Mouse (Mus musculus) testis, adult 2 months (tissue): Measurements from ENCODE around the gene Tmem38a. TPM values are rescaled to one million over a fixed set of nuclear protein-coding genes. Genes with fewer than 3 reads are reported as not detected.

Experiments used
- H3K27ac ChIP-seq: fragments of 200-500 bp; 2 replicates; pipeline ENCODE4 v1.5.1; 2012; ENCODE audit warnings: low read depth, low read length; ENCODE audit not compliant: control insufficient read depth, insufficient read depth
- H3K27me3 ChIP-seq: fragments of 200-500 bp; 2 replicates; pipeline ENCODE4 v1.6.1; 2012; ENCODE audit warnings: mild to moderate bottlenecking, low read length, moderate library complexity; ENCODE audit not compliant: control insufficient read depth, insufficient read depth
- H3K36me3 ChIP-seq: fragments of 200-500 bp; 2 replicates; pipeline ENCODE4 v1.6.1; 2012; ENCODE audit warnings: mild to moderate bottlenecking, low read length; ENCODE audit not compliant: control insufficient read depth, insufficient read depth
- H3K4me1 ChIP-seq: fragments of 200-500 bp; 2 replicates; pipeline ENCODE4 v1.6.1; 2012; ENCODE audit warnings: low read length; ENCODE audit not compliant: control insufficient read depth, insufficient read depth
- H3K4me3 ChIP-seq: fragments of 200-500 bp; 2 replicates; pipeline ENCODE4 v1.5.1; 2012; ENCODE audit warnings: low read depth, mild to moderate bottlenecking, low read length, moderate library complexity, mixed read lengths; ENCODE audit not compliant: control insufficient read depth
- CTCF ChIP-seq: fragments of 200-500 bp; IDR thresholded peaks from 2 replicates; pipeline ENCODE4 v1.5.1; 2012; ENCODE audit warnings: low read depth, mild to moderate bottlenecking, inconsistent platforms, low read length, moderate library complexity; ENCODE audit not compliant: control insufficient read depth, insufficient read depth, insufficient replicate concordance
- POLR2A ChIP-seq: fragments of 200-500 bp; IDR thresholded peaks from 2 replicates; pipeline ENCODE4 v1.6.1; 2012; ENCODE audit warnings: low read depth, mild to moderate bottlenecking, inconsistent platforms, low read length, moderate library complexity; ENCODE audit not compliant: control insufficient read depth
- polyA plus RNA-seq: library from polyadenylated mRNA; depleted of rRNA; stranded (reverse); fragments of >200 nt; gene quantifications from 2 replicates; pipeline ENCODE4 v1.2.3, GENCODE M21; 2012; rRNA removed

Tmem38a gene
- polyA plus RNA-seq: 2.6 and 3.1 TPM in 2 replicates

DNA sequence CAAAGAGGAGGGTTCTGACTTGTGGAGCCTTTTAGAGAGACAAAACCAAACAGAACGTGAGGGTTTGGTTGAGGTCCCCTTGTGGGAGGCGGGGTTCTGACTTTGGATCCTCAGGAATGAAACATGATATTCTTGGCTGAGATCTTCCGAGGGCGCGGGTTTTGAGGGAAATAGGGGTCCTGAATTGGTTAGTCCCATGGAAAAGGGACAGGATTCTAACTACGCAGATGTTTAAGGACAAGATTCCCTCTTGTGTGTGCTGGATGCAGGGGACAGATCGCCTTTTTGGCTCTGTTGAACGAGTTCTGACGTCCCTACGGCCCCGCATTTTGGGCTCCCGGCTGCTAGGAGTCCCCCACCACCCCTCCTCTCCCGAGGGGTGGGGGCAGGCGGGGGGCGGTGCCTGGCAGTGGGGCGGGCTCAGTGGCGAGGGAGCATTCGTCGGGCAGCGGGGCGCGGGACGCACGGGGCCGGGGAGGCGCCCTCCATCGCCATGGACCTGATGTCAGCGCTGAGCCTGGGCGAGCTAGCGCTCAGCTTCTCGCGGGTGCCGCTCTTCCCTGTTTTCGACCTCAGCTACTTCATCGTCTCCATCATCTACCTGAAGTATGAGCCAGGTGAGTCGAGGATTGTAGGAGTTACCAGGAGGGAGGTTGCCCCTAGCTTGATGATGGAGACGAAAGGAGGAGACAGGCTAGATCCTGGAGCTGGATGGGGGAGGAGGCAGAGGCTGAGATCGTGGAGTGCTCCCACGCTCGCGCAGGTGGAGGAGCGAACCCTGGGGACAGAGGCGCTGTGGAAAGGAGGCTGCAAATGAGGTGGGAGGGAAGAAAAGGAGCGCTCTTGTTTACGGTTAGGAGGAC is at the start of gene Tmem38a:
Gene Tmem38a (plus strand): TSS at position 445 of the 863 bp plus-strand sequence.
- H3K4me3 ChIP-seq: peak within 1 kb of the TSS; percentile 94
- TF ChIP-seq POLR2A (0 out of 2 replicates have a peak, but pooled peaks have one; percentile 2), CTCF (no peak)
- H3K36me3 ChIP-seq: peaks cover 3% of the 10 kb centered on the region
- H3K27me3 ChIP-seq: no peaks in the 10 kb centered on the region
- peak within 1 kb of the TSS; percentile 96 for H3K27ac ChIP-seq
- H3K4me1 ChIP-seq: peaks cover 21% of the 10 kb centered on the region

DNA sequence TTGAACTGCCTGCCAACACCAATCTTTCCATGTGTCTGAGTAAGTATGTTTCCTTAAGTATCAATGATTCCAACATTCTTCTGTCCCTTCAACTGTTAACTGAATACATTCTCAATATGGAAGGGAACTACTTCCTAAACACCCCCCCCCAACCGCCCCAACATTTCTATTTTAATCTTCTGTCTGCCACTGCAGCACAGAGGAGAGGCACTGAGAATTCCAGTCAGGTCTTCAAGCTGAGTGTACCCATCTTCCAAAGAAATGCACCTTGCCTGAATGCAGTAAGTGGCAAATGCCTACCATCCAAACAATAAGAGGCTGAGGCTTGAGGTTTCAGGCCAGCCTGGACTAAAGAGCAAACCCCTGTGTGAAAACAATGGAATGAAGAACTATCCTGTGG is 39.8 kb upstream of the Tmem38a start:
- no peak overlapping the region for H3K27ac ChIP-seq
- H3K36me3 ChIP-seq: no peaks in the 10 kb centered on the region; the same call in 1 of the 2 replicates
- H3K27me3 ChIP-seq: no peaks in the 10 kb centered on the region
- H3K4me1 ChIP-seq: no peaks in the 10 kb centered on the region
- no peak for TF ChIP-seq CTCF
- TF ChIP-seq POLR2A: no peak
- no peak overlapping the region for H3K4me3 ChIP-seq

DNA sequence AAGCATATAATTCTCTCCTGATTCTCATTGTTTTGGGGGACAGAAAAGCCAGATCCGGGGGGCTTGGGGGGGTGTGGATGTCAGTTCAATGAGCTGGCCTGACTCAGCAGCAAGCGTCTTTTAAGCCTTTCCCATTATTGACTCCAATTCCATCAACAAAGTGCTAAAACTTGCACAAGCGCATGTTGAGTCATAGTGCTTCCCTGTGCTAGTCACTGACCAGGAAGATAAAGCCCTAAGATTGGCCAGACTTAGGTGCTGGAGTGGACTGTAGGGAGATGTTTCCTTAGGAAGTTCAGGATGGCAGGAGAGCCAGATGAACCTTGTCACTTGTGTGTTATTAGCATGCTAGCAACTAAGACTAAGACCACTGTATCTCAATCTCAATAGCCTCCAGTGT is 37.0 kb upstream of the Tmem38a start:
- no peaks in the 10 kb centered on the region for H3K27me3 ChIP-seq
- no peak overlapping the region for H3K27ac ChIP-seq
- no peak for TF ChIP-seq CTCF
- TF ChIP-seq POLR2A: no peak
- H3K4me3 ChIP-seq: no peak overlapping the region
- H3K4me1 ChIP-seq: peaks cover under 1% of the 10 kb centered on the region; the same call in 1 of the 2 replicates
- H3K36me3 ChIP-seq: no peaks in the 10 kb centered on the region; the same call in 1 of the 2 replicates

GRCm38 (mm10) chr8:72539234-72539633 is 32.6 kb upstream of the Tmem38a start:
- Histone ChIP-seq H3K27me3 (no peaks in the 10 kb centered on the region), H3K4me1 (peaks cover 4% of the 10 kb centered on the region)

DNA sequence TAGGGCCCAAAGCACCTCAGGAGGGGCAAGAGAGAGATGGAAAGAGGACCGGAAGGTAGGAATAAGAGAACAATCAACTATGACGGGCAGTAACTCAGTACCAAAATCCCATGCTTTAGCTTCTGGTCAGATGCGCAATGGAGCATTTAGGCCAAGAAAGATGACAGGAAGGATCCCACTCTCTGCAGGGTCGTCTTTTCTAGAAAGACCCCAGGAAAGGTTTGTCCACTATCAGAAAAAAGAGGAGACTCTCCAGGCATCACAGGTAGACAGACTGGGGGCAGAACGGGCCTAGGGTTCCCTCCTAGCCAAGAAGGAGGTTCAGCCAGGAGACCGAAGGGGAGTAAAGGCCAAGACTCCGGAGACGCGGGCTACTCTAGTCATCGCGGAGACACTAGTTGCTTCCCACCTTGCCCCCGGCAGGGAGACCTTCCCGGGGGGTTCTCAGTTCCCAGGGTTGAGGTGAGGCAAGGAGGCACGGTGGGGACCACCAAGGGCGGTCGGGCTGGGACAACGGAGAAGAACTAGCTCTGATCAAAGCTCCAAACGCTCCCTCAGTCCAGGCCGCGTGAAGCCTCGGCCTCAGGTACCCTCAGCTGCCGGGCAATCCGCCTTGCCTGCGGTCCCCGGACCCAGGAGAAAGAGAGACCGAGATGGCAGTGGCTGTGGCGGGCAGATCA is 24.6 kb upstream of the Tmem38a start:
- H3K27ac ChIP-seq: peak overlapping the region; percentile 98
- peaks cover 3% of the 10 kb centered on the region for H3K4me1 ChIP-seq
- H3K36me3 ChIP-seq: peaks cover 7% of the 10 kb centered on the region
- no peaks in the 10 kb centered on the region for H3K27me3 ChIP-seq
- TF ChIP-seq POLR2A (peak; percentile 26; the same call in 1 of the 2 replicates), CTCF (no peak)
- peak overlapping the region; percentile 89 for H3K4me3 ChIP-seq

More at GRCm38 (mm10) chr8:72539234-72539633, 32.6 kb upstream of the Tmem38a start:
- Histone ChIP-seq H3K27ac (no peak overlapping the region), H3K36me3 (peaks cover 2% of the 10 kb centered on the region), H3K4me3 (no peak overlapping the region)
- TF ChIP-seq POLR2A (no peak), CTCF (no peak)

- peak; percentile 96 for TF ChIP-seq POLR2A
- TF ChIP-seq CTCF: no peak
- Histone ChIP-seq H3K36me3 (peaks cover 7% of the 10 kb centered on the region), H3K4me3 (peak within 1 kb of the TSS; percentile 89), H3K27ac (peak within 1 kb of the TSS; percentile 98), H3K4me1 (peaks cover 3% of the 10 kb centered on the region), H3K27me3 (no peaks in the 10 kb centered on the region)
Observed at GRCm38 (mm10) chr8:72547802-72548643, 23.8 kb upstream of the Tmem38a start, which contains the start of gene Med26. Med26 (minus strand) TSS chr8:72548270.

DNA sequence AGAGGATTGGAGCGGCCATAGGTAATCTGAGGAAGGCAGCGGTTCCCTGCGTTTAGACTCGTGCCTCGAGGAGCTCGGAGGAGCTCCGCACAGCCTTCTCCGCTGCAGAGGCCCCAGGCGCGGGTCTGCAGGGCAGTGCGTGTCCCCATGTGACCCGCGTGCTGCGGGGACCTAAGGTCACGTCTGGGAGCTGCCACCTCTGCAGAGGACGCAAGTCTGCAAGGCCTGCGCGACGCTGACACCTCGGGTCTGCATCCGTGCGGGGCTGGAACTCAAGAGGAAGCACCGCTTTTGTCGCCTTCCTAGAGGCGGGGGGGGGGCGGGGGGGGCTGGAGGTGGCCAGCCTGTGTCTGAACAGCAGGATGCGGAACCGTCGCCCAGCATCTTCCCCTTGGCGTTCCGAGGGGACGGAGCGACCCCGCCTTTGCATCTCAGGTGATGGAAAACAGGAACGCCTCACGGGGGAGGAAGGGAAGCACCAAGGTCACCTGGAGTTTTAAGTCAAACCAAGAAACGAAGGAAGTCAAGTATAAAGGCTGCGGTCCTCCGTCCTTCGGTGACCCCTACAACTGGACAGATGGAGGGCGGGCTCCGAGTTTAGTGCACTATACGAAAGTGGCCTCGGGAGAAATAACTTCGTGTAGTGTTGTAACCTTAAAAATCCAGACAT is 23.1 kb upstream of the Tmem38a start:
- peak overlapping the region; percentile 98 for H3K27ac ChIP-seq
- TF ChIP-seq POLR2A (no peak), CTCF (no peak)
- peaks cover 7% of the 10 kb centered on the region for H3K36me3 ChIP-seq
- peaks cover 3% of the 10 kb centered on the region for H3K4me1 ChIP-seq
- H3K27me3 ChIP-seq: no peaks in the 10 kb centered on the region
- peak overlapping the region; percentile 89 for H3K4me3 ChIP-seq
